Mouse (Mus musculus): ENCODE measurements at regions not wholly inside any gene's neighbourhood (a gene's known extent, or its start where the extent isn't known, plus 50 kb on each side); places are given as distances from the start of the nearest gene placed in this dataset.

GRCm38 (mm10) chr9:101807249-101807648, 54.4 kb upstream of the 9630041A04Rik start:
- H3K4me3 ChIP-seq: no peak overlapping the region
- no peaks in the 10 kb centered on the region for H3K4me1 ChIP-seq
- DNase-seq (ENCODE audit: extremely low spot score, low spot score): no peak
- WGBS: 63% methylated on average over 4 of the region's 4 CpGs
- no peaks in the 10 kb centered on the region for H3K36me3 ChIP-seq (replicated peaks)
- no peak overlapping the region for H3K27ac ChIP-seq
- H3K9me3 ChIP-seq: no peaks in the 10 kb centered on the region
- H3K27me3 ChIP-seq (ENCODE audit: poor library complexity, severe bottlenecking): no peaks in the 10 kb centered on the region

- no peak for DNase-seq (ENCODE audit: extremely low spot score, low spot score)
- H3K9me3 ChIP-seq: no peaks in the 10 kb centered on the region
- H3K4me3 ChIP-seq: no peak overlapping the region
- no peaks in the 10 kb centered on the region for H3K4me1 ChIP-seq
- H3K36me3 ChIP-seq (replicated peaks): no peaks in the 10 kb centered on the region
- no peak overlapping the region for H3K27ac ChIP-seq
- H3K27me3 ChIP-seq (ENCODE audit: poor library complexity, severe bottlenecking): no peaks in the 10 kb centered on the region
- WGBS: 76% methylated on average over 1 of the region's 1 CpGs
Measured at GRCm38 (mm10) chr9:101796718-101797117, 64.9 kb upstream of the 9630041A04Rik start.

GRCm38 (mm10) chr9:101796063-101796462, 65.6 kb upstream of the 9630041A04Rik start:
- Histone ChIP-seq H3K4me3 (no peak overlapping the region), H3K27ac (no peak overlapping the region), H3K36me3 (replicated peaks) (no peaks in the 10 kb centered on the region), H3K27me3 (ENCODE audit: poor library complexity, severe bottlenecking) (no peaks in the 10 kb centered on the region), H3K9me3 (no peaks in the 10 kb centered on the region), H3K4me1 (no peaks in the 10 kb centered on the region)
- 90% methylated on average over 4 of the region's 4 CpGs for WGBS
- DNase-seq (ENCODE audit: extremely low spot score, low spot score): no peak

DNA sequence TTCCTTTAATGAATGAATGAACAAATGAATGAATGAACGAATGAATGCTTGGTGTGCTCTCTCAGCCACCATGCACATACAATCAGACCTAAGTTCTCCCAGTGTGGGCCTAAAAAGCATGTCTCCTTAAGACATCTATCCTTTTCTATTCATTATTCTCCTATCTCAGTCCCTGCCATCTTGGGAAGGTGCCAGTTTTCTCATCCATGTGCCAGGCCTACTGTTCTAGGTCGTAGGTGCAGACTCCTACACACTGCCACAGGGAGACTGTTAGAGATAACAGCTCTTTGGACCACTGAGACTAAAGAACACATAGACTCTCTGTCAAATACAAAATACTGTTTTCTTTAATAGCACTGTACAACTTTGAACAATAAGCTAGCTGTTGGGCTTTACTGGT, 66.2 kb upstream of the 9630041A04Rik start:
- no peaks in the 10 kb centered on the region for H3K9me3 ChIP-seq
- H3K4me1 ChIP-seq: no peaks in the 10 kb centered on the region
- H3K27me3 ChIP-seq (ENCODE audit: poor library complexity, severe bottlenecking): no peaks in the 10 kb centered on the region
- H3K36me3 ChIP-seq (replicated peaks): no peaks in the 10 kb centered on the region
- DNase-seq (ENCODE audit: extremely low spot score, low spot score): no peak
- 93% methylated on average over 2 of the region's 2 CpGs for WGBS
- H3K27ac ChIP-seq: no peak overlapping the region
- no peak overlapping the region for H3K4me3 ChIP-seq

DNA sequence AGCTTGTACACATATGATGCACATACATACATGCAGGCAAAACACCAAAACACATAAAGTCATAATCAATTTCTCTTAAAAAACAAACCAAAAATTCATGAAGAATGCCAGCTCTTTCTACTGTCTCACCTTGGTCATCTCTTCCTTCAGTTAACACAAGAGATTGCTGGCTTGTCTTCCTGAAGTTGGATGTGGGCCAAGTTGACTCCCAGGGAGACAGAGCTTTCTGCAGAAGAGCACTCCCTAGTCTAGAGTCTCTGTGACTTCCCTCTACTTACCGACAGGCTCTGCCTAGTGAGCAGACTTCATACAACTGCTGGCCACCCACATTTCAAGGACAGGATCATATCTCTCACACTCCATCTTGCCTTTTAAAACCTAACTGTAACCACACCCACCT, 70.7 kb upstream of the 9630041A04Rik start:
- H3K27ac ChIP-seq: no peak overlapping the region
- 86% methylated on average over 1 of the region's 1 CpGs for WGBS
- H3K4me3 ChIP-seq: no peak overlapping the region
- no peaks in the 10 kb centered on the region for H3K9me3 ChIP-seq
- H3K36me3 ChIP-seq (replicated peaks): no peaks in the 10 kb centered on the region
- no peaks in the 10 kb centered on the region for H3K27me3 ChIP-seq (ENCODE audit: poor library complexity, severe bottlenecking)
- no peak for DNase-seq (ENCODE audit: extremely low spot score, low spot score)
- H3K4me1 ChIP-seq: no peaks in the 10 kb centered on the region

DNA sequence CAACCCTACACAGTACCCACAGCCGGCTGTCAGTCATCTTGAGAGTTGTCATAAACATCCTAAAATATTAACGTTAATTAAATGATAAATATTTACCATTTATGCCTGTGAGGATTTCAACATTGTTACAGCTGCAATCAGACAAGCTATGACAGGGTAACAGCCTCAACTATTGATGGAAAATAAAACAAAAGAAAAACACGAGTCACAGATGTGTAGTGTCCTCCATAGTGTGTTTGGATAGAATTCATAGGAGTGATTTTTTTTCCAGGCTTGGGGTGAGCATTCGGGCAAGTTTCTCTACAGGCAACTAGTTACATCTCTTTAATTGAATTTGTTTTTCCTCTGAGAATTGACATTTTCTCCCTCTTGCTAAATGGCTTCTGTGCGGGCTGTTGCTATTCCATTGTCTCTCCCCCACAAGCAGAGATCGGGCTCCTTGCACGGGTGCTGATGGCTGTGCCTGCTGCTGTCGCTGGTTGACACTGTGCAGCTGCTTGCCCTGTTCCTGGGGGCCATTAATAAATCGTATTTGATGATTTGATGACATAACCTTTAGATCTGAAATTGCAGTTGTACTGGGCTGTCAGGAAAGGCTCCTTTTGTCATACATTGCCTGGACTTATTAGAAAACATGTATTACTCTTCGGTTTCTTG, 120.6 kb upstream of the 9630041A04Rik start:
- H3K9me3 ChIP-seq: no peaks in the 10 kb centered on the region
- no peak overlapping the region for H3K27ac ChIP-seq
- H3K4me1 ChIP-seq: no peaks in the 10 kb centered on the region
- 86% methylated on average over 10 of the region's 10 CpGs for WGBS
- DNase-seq (ENCODE audit: extremely low spot score, low spot score): no peak
- no peak overlapping the region for H3K4me3 ChIP-seq
- no peaks in the 10 kb centered on the region for H3K36me3 ChIP-seq (replicated peaks)
- no peaks in the 10 kb centered on the region for H3K27me3 ChIP-seq (ENCODE audit: poor library complexity, severe bottlenecking)

GRCm38 (mm10) chr9:101739322-101739721, 122.3 kb upstream of the 9630041A04Rik start:
- H3K4me3 ChIP-seq: no peak overlapping the region
- WGBS: 77% methylated on average over 10 of the region's 10 CpGs
- no peaks in the 10 kb centered on the region for H3K9me3 ChIP-seq
- no peaks in the 10 kb centered on the region for H3K4me1 ChIP-seq
- no peak overlapping the region for H3K27ac ChIP-seq
- H3K36me3 ChIP-seq (replicated peaks): no peaks in the 10 kb centered on the region
- no peaks in the 10 kb centered on the region for H3K27me3 ChIP-seq (ENCODE audit: poor library complexity, severe bottlenecking)
- DNase-seq (ENCODE audit: extremely low spot score, low spot score): no peak

DNA sequence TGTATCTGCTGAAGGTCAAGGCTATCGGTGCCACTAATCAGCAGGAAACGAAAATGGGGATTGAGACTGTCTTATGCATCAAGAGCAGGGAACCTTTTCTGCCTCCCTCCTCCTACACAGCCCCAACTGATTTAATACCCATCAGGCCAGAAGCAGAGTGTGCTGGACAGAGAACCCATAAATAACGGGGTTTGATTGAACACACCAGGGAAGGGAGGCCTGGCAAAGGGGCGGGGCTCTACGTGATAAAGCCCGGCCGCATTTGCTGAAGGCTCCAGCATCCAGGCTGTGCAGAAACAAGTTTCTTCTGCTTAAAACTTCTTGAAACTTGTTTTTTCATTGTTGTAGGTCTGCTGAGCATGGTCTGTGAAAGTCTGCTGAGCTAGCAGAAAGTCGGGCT, 127.4 kb upstream of the 9630041A04Rik start:
- WGBS: 86% methylated on average over 8 of the region's 8 CpGs
- DNase-seq (ENCODE audit: extremely low spot score, low spot score): no peak
- no peak overlapping the region for H3K27ac ChIP-seq

DNA sequence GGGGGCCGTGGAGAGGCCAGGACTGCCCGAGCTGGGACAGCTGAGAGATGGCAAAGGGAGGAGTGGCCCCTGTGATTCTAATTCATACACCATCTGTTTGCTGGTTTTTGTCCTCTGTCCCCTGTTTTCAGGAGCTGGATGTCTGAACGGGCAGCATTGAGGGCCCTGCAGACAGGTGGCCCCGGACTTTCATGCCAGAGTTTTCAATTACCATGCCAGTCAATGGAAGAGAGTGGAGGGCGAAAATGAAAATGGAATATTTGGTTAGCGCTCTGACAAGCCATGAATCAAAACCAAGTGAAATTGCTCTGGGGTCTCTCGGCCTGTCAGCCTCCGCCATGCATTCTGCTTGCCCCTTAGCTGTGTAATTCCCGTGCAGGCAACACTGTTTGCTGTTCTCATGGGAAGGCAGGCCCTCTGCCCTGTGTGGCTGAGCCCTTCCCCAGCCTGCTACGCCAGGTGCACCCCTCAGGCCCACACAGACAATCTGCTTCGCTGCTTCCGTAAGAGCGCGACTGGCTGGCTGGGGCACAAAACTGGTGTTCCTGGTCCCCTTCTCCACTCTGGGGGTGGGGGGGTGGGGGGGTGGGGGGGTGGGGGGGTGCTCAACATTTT, 127.9 kb upstream of the 9630041A04Rik start:
- DNase-seq (ENCODE audit: extremely low spot score, low spot score): no peak
- no peak overlapping the region for H3K4me3 ChIP-seq
- no peak overlapping the region for H3K27ac ChIP-seq
- WGBS: 77% methylated on average over 14 of the region's 14 CpGs
- H3K36me3 ChIP-seq (replicated peaks): no peaks in the 10 kb centered on the region
- no peaks in the 10 kb centered on the region for H3K9me3 ChIP-seq
- H3K27me3 ChIP-seq (ENCODE audit: poor library complexity, severe bottlenecking): no peaks in the 10 kb centered on the region
- no peaks in the 10 kb centered on the region for H3K4me1 ChIP-seq

More for the DNA sequence above, 127.4 kb upstream of the 9630041A04Rik start:
- Histone ChIP-seq H3K4me1 (no peaks in the 10 kb centered on the region), H3K27me3 (ENCODE audit: poor library complexity, severe bottlenecking) (no peaks in the 10 kb centered on the region), H3K4me3 (no peak overlapping the region), H3K36me3 (replicated peaks) (no peaks in the 10 kb centered on the region), H3K9me3 (no peaks in the 10 kb centered on the region)

- H3K27ac ChIP-seq: no peak overlapping the region
- no peak for DNase-seq (ENCODE audit: extremely low spot score, low spot score)
- H3K27me3 ChIP-seq (ENCODE audit: poor library complexity, severe bottlenecking): no peaks in the 10 kb centered on the region
- WGBS: 85% methylated on average over 3 of the region's 3 CpGs
- no peaks in the 10 kb centered on the region for H3K4me1 ChIP-seq
- no peaks in the 10 kb centered on the region for H3K9me3 ChIP-seq
- H3K36me3 ChIP-seq (replicated peaks): no peaks in the 10 kb centered on the region
- no peak overlapping the region for H3K4me3 ChIP-seq
Measured at GRCm38 (mm10) chr9:101730136-101730535, 131.5 kb upstream of the 9630041A04Rik start.

GRCm38 (mm10) chr9:101717911-101718310, 143.7 kb upstream of the 9630041A04Rik start:
- peaks cover 2% of the 10 kb centered on the region; the same call in 1 of the 2 replicates for H3K9me3 ChIP-seq
- H3K4me1 ChIP-seq: peaks cover 7% of the 10 kb centered on the region
- no peak overlapping the region for H3K27ac ChIP-seq
- no peaks in the 10 kb centered on the region for H3K27me3 ChIP-seq (ENCODE audit: poor library complexity, severe bottlenecking)
- WGBS: 31% methylated on average over 2 of the region's 2 CpGs
- no peaks in the 10 kb centered on the region for H3K36me3 ChIP-seq (replicated peaks)
- DNase-seq (ENCODE audit: extremely low spot score, low spot score): no peak
- no peak overlapping the region for H3K4me3 ChIP-seq

GRCm38 (mm10) chr9:101716326-101716725, 145.3 kb upstream of the 9630041A04Rik start:
- 89% methylated on average over 5 of the region's 5 CpGs for WGBS
- peaks cover 3% of the 10 kb centered on the region; the same call in 1 of the 2 replicates for H3K9me3 ChIP-seq
- no peak overlapping the region for H3K27ac ChIP-seq
- H3K36me3 ChIP-seq (replicated peaks): no peaks in the 10 kb centered on the region
- DNase-seq (ENCODE audit: extremely low spot score, low spot score): no peak
- no peaks in the 10 kb centered on the region for H3K27me3 ChIP-seq (ENCODE audit: poor library complexity, severe bottlenecking)
- H3K4me1 ChIP-seq: peaks cover 7% of the 10 kb centered on the region
- H3K4me3 ChIP-seq: no peak overlapping the region

DNA sequence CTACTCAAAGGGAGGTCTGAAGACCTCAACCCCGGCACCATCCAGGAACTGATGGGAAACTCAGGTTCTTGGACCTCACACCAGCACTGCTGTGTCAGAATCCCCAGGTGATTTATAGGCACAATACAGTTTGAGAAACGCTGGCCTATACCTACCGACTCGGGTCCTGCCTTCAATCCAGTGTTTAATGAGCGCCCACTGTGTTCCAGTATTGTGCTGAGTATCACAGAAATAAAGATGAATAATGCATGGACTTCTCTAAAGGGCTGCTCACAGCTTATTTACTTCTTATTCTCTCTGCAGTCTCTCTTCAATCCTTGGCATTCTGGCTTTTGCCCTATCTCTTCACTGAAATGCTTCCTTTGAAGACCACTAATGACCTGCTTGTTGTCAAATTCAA, 146.8 kb upstream of the 9630041A04Rik start:
- Histone ChIP-seq H3K27me3 (ENCODE audit: poor library complexity, severe bottlenecking) (no peaks in the 10 kb centered on the region), H3K27ac (no peak overlapping the region), H3K36me3 (replicated peaks) (no peaks in the 10 kb centered on the region), H3K9me3 (peaks cover 3% of the 10 kb centered on the region; the same call in 1 of the 2 replicates), H3K4me3 (no peak overlapping the region), H3K4me1 (peaks cover 7% of the 10 kb centered on the region)
- no peak for DNase-seq (ENCODE audit: extremely low spot score, low spot score)
- 85% methylated on average over 5 of the region's 5 CpGs for WGBS
